Mouse (Mus musculus) gastrocnemius, adult 2 months (tissue): ENCODE results near the gene Osbpl3. TPM values are rescaled to one million over a fixed set of nuclear protein-coding genes. Genes with fewer than 3 reads are reported as not detected.

Source experiments
- DNase-seq: peaks from one replicate; pipeline ENCODE4 v3.0.0; 2022
- H3K27ac ChIP-seq: fragments of 200-600 bp; 2 replicates; pipeline ENCODE4 v1.8.1; 2022; ENCODE audit warnings: mild to moderate bottlenecking
- H3K4me3 ChIP-seq: fragments of 200-600 bp; 2 replicates; pipeline ENCODE4 v1.8.1; 2022; ENCODE audit warnings: mild to moderate bottlenecking, moderate library complexity
- CTCF ChIP-seq: fragments of 200-600 bp; IDR thresholded peaks from 2 replicates; pipeline ENCODE4 v1.8.1; 2022; ENCODE audit warnings: antibody characterized with exemption, mild to moderate bottlenecking, moderate library complexity
- intact Hi-C: fragments of 180-260 bp; cut with DNase I; formaldehyde crosslinking; loops from one replicate; pipeline ENCODE4 v1.15.1; 2025
- total RNA-seq, 2 experiments: library from RNA; stranded (reverse); gene quantifications; 2 replicates each; pipeline ENCODE4 v1.2.3; 2021

The Osbpl3 gene
- total RNA-seq, 2 experiments from 2014 or later: 2.2 to 3.3 TPM

DNA sequence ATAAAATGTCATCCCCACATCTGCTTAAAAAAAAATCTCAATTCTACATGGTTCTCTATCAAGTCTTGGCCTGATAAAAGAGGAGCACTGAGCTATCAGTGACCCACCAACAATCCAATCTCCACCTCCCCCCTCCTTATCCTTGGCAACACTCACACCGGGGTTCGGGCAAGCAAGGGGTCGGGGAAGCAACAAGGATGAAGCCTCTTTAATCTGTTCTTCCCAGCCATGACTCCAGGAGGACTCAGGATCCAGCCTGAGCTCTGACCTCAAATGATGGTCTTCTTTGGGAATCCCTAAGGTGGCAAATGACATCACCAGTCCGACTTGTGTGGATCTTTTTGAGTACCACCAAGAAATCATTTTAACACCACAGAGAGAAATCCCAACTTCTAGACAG lies 208.2 kb downstream of the Osbpl3 start:
- no peak overlapping the region for H3K4me3 ChIP-seq
- no peak for DNase-seq
- no peak for TF ChIP-seq CTCF
- H3K27ac ChIP-seq: no peak overlapping the region
- intact Hi-C loops: no loop called here

DNA sequence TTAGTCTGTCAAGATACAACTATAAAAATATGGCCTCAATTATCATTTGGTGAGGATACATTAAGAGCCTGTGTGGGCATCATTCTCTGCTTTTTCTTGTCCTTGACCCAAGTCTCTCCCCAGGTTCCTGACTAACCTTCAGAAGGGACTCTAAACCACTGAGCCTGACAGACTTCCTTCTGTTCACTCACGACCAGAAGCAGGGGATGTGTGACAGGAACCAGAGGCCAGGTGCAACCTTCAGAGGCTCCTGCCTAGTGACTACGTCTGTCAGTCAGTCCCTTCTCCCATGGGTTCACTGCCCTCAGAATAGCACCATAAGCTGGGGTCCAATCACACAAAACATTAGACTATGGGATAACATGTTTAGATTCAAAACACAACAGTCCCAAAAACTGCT lies 208.6 kb downstream of the Osbpl3 start:
- H3K4me3 ChIP-seq: no peak overlapping the region
- no peak overlapping the region for H3K27ac ChIP-seq
- no peak for TF ChIP-seq CTCF
- intact Hi-C loops: no loop called here
- DNase-seq: no peak

- DNase-seq: no peak
- no peak for TF ChIP-seq CTCF
- Histone ChIP-seq H3K27ac (no peak overlapping the region), H3K4me3 (no peak overlapping the region)
- intact Hi-C loops: no loop called here
Observed at GRCm38 (mm10) chr6:50244967-50245366, 211.0 kb downstream of the Osbpl3 start.

DNA sequence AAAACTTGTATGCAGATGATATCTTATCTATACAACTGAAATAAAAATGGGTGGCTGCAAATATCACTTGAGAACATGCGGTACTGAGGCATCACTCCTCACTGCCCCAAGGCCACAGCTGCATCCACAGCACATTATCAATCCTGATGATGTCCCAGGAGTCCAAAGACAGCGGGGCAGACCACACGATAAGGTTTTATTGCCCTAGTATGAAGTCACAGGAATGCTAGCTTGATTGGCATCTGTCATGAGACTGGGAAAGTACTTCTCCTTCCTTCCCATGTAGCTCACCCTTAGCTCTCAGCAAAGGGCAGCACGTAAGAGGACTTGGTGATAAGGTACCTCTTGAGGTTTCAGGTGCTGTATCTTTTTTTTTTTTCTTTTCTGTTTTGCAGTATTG lies 211.9 kb downstream of the Osbpl3 start:
- no peak for DNase-seq
- Histone ChIP-seq H3K27ac (no peak overlapping the region), H3K4me3 (no peak overlapping the region)
- TF ChIP-seq CTCF: no peak
- intact Hi-C loops: no loop called here

Other genes with a start within 250 kb of the Osbpl3 start
- under 1 TPM; 0.26 to 0.70 TPM for gene Gsdme, start 192.3 kb downstream of the Osbpl3 start, total RNA-seq
- gene Cycs, start 110.3 kb upstream of the Osbpl3 start, total RNA-seq: 100 to 1,000 TPM in 1 of 2 experiments, 10 to 100 TPM in 1; 86.8 to 134 TPM
- under 1 TPM; 0.31 to 0.69 TPM for gene 4921507P07Rik, start 140.4 kb upstream of the Osbpl3 start, total RNA-seq
- gene Npvf, start 198.2 kb upstream of the Osbpl3 start, total RNA-seq: not detected